Comparison of ENCODE assay signal across 16 mouse cellular contexts in genomic region chr12:79774571-79774970, GRCm38 (mm10).
DNase-seq lines count a peak whose midpoint lies in the region; ATAC-seq and TF ChIP-seq lines count a peak whose summit lies in the region.
"Had no signal": no experiment of that assay in that cellular context is flagged by ENCODE, and none has a peak within 500 bp of the region (broad histone marks: within the 10 kb centered on the region; RNA-seq: fewer than 3 reads in every experiment).

No protein-coding gene starts in this region.

- intact Hi-C loops in gastrocnemius, adult 2 months (cut with DNase I): no loop called here

- H3K9me3 ChIP-seq in hindbrain, embryonic 15.5 days: no peaks in the 10 kb centered on the region
- no peaks in the 10 kb centered on the region for H3K9me3 ChIP-seq in hindbrain, embryonic 12.5 days (replicated peaks)
- H3K9me3 ChIP-seq in heart, postnatal 0 days (replicated peaks; ENCODE audit: control insufficient read depth, low read length): no peaks in the 10 kb centered on the region
- H3K9me3 ChIP-seq: forebrain, embryonic 12.5 days had no signal

- no peak for TF ChIP-seq EP300 in heart, postnatal 0 days (IDR thresholded peaks at IDR 0.05; ENCODE audit: low read depth)

- H3K4me1 ChIP-seq in hindbrain, embryonic 15.5 days (replicated peaks): no peaks in the 10 kb centered on the region
- H3K4me1 ChIP-seq in hindbrain, embryonic 12.5 days: no peaks in the 10 kb centered on the region
- no peaks in the 10 kb centered on the region for H3K4me1 ChIP-seq in heart, postnatal 0 days (ENCODE audit: control insufficient read depth, insufficient read depth)
- H3K4me1 ChIP-seq: forebrain, embryonic 12.5 days had no signal

- H3K36me3 ChIP-seq in hindbrain, embryonic 15.5 days: no peaks in the 10 kb centered on the region
- H3K36me3 ChIP-seq in hindbrain, embryonic 12.5 days: no peaks in the 10 kb centered on the region
- no peaks in the 10 kb centered on the region for H3K36me3 ChIP-seq in heart, postnatal 0 days (replicated peaks; ENCODE audit: control insufficient read depth, insufficient read depth, low read length)

- H3K9ac ChIP-seq in hindbrain, embryonic 15.5 days: no peak overlapping the region
- no peak overlapping the region for H3K9ac ChIP-seq in hindbrain, embryonic 12.5 days
- no peak overlapping the region; the same call in 1 of the 2 replicates for H3K9ac ChIP-seq in heart, postnatal 0 days (replicated peaks; ENCODE audit: low read depth, low read length)
- H3K9ac ChIP-seq: forebrain, embryonic 12.5 days; liver, embryonic 14.5 days had no signal

- H3K4me3 ChIP-seq in gastrocnemius, adult 2 months: no peak overlapping the region
- no peak overlapping the region for H3K4me3 ChIP-seq in hindbrain, embryonic 15.5 days
- H3K4me3 ChIP-seq in hindbrain, embryonic 12.5 days: no peak overlapping the region
- no peak overlapping the region for H3K4me3 ChIP-seq in heart, postnatal 0 days (ENCODE audit: low read depth, low read length)
- H3K4me3 ChIP-seq: forebrain, embryonic 12.5 days had no signal

- WGBS in hindbrain, embryonic 15.5 days: 77% methylated on average over 4 of the region's 4 CpGs
- WGBS in hindbrain, embryonic 12.5 days: 74% methylated on average over 4 of the region's 4 CpGs
- 50% methylated on average over 4 of the region's 4 CpGs for WGBS in heart, postnatal 0 days

- no peak for ATAC-seq in hindbrain, embryonic 15.5 days (ENCODE audit: low FRiP score, low read depth)
- no peak for ATAC-seq in hindbrain, embryonic 12.5 days (ENCODE audit: low FRiP score)
- ATAC-seq in heart, postnatal 0 days (ENCODE audit: insufficient read depth, low read depth): no peak

- peak overlapping the region; percentile 41 for H3K27ac ChIP-seq in gastrocnemius, adult 2 months
- H3K27ac ChIP-seq in hindbrain, embryonic 15.5 days (replicated peaks): peak overlapping the region; percentile 40; the same call in 1 of the 2 replicates
- H3K27ac ChIP-seq in hindbrain, embryonic 12.5 days: no peak overlapping the region
- peak overlapping the region; percentile 51 for H3K27ac ChIP-seq in heart, postnatal 0 days (ENCODE audit: low read depth)
- H3K27ac ChIP-seq: forebrain, embryonic 12.5 days; liver, embryonic 14.5 days had no signal

- no peak overlapping the region for H3K4me2 ChIP-seq in hindbrain, embryonic 15.5 days
- H3K4me2 ChIP-seq in hindbrain, embryonic 12.5 days (replicated peaks): no peak overlapping the region
- no peak overlapping the region for H3K4me2 ChIP-seq in heart, postnatal 0 days (ENCODE audit: low read depth, low read length)
- H3K4me2 ChIP-seq: forebrain, embryonic 12.5 days; midbrain, embryonic 11.5 days had no signal

- TF ChIP-seq CTCF in gastrocnemius, adult 2 months (IDR thresholded peaks at IDR 0.05): no peak
- TF ChIP-seq CTCF in heart, postnatal 0 days (IDR thresholded peaks at IDR 0.05; ENCODE audit: low read depth): no peak

- DNase-seq in gastrocnemius, adult 2 months: no peak
- no peak for DNase-seq in gastrocnemius, adult 8-10 months (ENCODE audit: low spot score in 2 of 2)
- peak; percentile 41 for DNase-seq in kidney, postnatal 14 days
- DNase-seq in kidney, postnatal 4 days: no peak
- DNase-seq in heart, postnatal 0 days (ENCODE audit: low spot score): no peak
- no peak for DNase-seq in thymus, postnatal 4 days
- DNase-seq: adrenal gland, postnatal 14 days; cerebellum, adult 8-10 months; kidney, postnatal 10 days; lung, postnatal 4 days; thymus, postnatal 36 days had no signal

- H3K27me3 ChIP-seq in hindbrain, embryonic 15.5 days: no peaks in the 10 kb centered on the region
- H3K27me3 ChIP-seq in hindbrain, embryonic 12.5 days: no peaks in the 10 kb centered on the region
- H3K27me3 ChIP-seq in heart, postnatal 0 days (ENCODE audit: control insufficient read depth, insufficient read depth, low read length): no peaks in the 10 kb centered on the region
- H3K27me3 ChIP-seq: forebrain, embryonic 12.5 days had no signal
